Mouse (Mus musculus) duodenum, adult 2 months (tissue): ENCODE data around the gene Ifna1. TPM values are rescaled to one million over a fixed set of nuclear protein-coding genes. Genes with fewer than 3 reads are reported as not detected.

Experiments
- polyA plus RNA-seq: library from polyadenylated mRNA; depleted of rRNA; stranded (reverse); fragments of >200 nt; gene quantifications from 2 replicates; pipeline ENCODE4 v1.2.3, GENCODE M21; 2012; ENCODE audit warnings: low replicate concordance; rRNA removed

Gene Ifna1
- polyA plus RNA-seq: not detected in 2 replicates

DNA sequence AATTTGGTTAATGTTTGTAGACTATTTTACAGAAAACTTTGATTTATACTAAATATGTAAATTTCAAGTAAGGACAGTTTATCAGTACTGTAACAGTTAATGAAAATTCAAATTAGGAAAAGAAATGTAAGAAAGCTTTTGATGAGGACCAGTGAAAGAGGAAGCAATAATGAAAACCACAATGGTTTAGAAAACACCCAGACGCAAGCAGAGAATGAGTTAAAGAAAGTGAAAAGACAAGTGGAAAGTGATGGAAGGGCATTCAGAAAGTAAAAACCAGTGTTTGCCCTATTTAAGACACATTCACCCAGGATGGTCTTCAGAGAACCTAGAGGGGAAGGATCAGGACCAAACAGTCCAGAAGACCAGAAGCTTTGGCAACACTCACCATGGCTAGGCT is at the start of gene Ifna1:
Gene Ifna1 (plus strand): TSS at position 390 of the 400 bp plus-strand sequence.

DNA sequence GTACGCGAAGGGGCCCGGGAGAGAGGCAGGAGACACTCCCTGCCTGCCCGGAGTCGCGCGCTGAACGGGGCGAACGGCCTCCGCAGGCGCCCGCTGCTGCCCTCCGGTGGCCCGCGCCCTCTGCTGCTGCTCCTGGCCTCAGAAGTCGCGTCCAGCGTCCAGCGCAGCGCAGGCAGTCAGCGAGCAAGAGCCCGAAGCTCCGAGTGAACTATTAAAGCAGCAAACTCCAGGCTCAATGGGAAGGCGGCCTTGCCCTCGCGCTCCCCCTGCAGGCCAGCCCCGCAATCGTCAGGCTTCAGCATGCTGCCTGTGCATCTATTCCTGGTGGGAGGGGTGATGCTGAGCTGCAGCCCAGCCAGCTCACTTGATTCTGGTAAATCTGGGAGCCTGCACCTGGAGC is 46.9 kb upstream of the Ifna1 start, which contains the start of gene Gm13287:
Gene Gm13287 (plus strand): TSS at position 301 of the 400 bp plus-strand sequence.

GRCm38 (mm10) chr4:88805231-88805630 is 44.7 kb upstream of the Ifna1 start, which contains the start of gene Gm13288:
TSS of gene Gm13288 (plus strand) at chr4:88805531.

DNA sequence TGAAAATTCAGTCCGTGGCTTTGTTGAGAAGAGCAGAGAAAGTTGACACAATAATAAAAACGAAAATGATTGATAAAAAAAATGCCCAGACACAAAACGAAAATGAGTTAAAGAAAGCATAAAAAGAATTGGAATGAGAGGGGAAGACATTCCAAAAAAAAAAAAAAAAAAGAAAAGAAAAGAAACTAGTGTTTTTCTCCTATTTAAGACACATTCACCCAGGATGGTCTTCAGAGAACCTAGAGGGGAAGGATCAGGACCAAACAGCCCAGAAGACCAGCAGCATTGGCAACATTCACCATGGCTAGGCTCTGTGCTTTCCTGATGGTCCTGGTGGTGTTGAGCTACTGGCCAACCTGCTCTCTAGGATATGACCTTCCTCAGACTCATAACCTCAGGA is 34.0 kb upstream of the Ifna1 start, which contains the start of gene Ifna7:
Gene Ifna7 (plus strand): TSS at position 301 of the 400 bp plus-strand sequence.

DNA sequence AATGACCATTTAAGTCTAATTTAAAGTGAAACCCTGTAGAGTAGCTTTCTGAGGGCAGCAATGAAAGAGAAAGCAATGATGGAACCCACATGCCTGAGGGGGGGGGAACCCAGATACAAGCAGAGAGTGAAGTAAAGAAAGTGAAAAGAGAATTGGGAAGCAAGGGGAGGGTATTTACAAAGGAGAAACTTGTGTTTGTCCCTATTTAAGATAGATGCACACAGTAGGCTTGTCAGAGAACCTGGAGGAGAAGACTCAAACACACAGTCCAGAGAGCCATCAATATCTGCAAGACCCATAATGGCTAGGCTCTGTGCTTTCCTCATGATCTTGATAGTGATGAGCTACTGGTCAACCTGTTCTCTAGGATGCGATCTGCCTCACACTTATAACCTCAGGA is 30.2 kb upstream of the Ifna1 start, which contains the start of gene Ifna11:
Gene Ifna11 (plus strand): TSS at position 301 of the 400 bp plus-strand sequence.

DNA sequence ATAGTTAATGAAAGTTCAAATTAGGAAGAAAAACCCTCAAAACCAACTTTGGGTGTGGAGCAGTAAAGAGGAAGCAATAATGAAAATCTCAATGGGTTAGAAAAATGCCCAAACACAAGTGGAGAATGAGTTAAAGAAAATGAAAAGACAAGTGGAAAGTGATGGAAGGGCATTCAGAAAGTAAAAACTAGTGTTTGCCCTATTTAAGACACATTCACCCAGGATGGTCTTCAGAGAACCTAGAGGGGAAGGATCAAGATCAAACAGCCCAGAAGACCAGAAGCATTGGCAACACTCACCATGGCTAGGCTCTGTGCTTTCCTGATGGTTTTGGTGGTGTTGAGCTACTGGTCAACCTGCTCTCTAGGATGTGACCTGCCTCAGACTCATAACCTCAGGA is 22.8 kb upstream of the Ifna1 start, which contains the start of gene Ifna6:
Gene Ifna6 (plus strand): TSS at position 301 of the 400 bp plus-strand sequence.

GRCm38 (mm10) chr4:88835225-88835624 is 14.7 kb upstream of the Ifna1 start, which contains the start of gene Ifna5:
TSS of gene Ifna5 (plus strand) at chr4:88835525.

DNA sequence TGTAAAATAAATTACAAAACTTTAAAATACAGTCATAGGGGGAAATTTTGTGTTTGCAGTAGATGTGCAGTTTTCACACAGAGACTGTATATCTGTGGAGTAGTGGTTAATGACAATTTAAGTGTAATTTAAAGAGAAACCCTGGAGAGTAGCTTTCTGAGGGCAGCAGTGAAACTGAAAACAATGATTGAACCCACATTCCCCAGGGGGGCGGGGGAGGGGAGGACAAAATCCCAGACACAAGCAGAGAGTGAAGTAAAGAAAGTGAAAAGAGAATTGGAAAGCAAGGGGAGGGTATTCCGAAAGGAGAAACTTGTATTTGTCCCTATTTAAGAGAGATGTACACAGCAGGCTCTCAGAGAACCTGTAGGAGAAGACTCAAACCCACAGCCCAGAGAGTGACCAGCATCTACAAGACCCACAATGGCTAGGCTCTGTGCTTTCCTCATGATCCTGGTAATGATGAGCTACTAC is 8.4 kb upstream of the Ifna1 start, which contains the start of gene Ifna4:
Gene Ifna4 (plus strand): TSS at position 424 of the 474 bp plus-strand sequence.

DNA sequence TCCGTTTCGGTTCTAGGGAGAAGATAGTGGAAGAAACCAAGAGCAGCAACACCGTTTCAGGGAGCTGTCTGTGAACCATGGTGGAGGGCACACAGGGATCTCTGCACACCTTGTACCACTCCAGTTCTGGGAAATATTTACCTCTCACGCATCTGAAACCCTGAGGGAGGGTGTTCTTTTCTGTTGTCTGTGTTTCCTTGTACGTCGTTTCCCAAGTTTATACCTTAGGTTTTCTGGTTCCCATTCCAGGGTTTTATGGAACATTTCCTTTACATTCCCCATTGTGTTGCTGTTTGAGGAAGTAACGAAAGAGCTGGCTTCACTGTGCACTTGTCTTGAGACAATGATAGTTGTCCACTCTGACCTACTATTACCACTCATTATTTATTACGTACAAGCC is 30.2 kb downstream of the Ifna1 start, which contains the start of gene Ifne:
Gene Ifne (minus strand): TSS at position 101 of the 400 bp plus-strand sequence.

Other genes starting within 250 kb of the Ifna1 start
- gene Ifna12, start 246.7 kb upstream of the Ifna1 start, polyA plus RNA-seq: not detected in 2 replicates
- gene C87499, start 215.7 kb upstream of the Ifna1 start, polyA plus RNA-seq: not detected in 2 replicates
- not detected in 2 replicates for gene Ifna13, start 205.6 kb upstream of the Ifna1 start, polyA plus RNA-seq
- gene Ifna16, start 173.2 kb upstream of the Ifna1 start, polyA plus RNA-seq: not detected in 2 replicates
- gene Ifna2, start 166.2 kb upstream of the Ifna1 start, polyA plus RNA-seq: not detected in 2 replicates
- gene Ifnab, start 158.7 kb upstream of the Ifna1 start, polyA plus RNA-seq: not detected in 2 replicates
- 0.11 and 0.27 TPM in 2 replicates for gene Gm26566, start 128.3 kb upstream of the Ifna1 start, polyA plus RNA-seq
- 5.4 and 7.9 TPM in 2 replicates for gene Klhl9, start 127.6 kb upstream of the Ifna1 start, polyA plus RNA-seq
- gene Gm13271, start 95.2 kb upstream of the Ifna1 start, polyA plus RNA-seq: not detected in 2 replicates
- gene Gm13283, start 90.0 kb upstream of the Ifna1 start, polyA plus RNA-seq: not detected in 2 replicates
- gene Gm13290, start 76.3 kb upstream of the Ifna1 start, polyA plus RNA-seq: not detected in 2 replicates
- not detected in 2 replicates for gene Gm13289, start 73.2 kb upstream of the Ifna1 start, polyA plus RNA-seq
- gene Gm13272, start 70.2 kb upstream of the Ifna1 start, polyA plus RNA-seq: not detected in 2 replicates
- gene Ifnz, start 68.0 kb upstream of the Ifna1 start, polyA plus RNA-seq: not detected in 2 replicates
- gene Gm13276, start 64.4 kb upstream of the Ifna1 start, polyA plus RNA-seq: not detected in 2 replicates
- not detected in 2 replicates for gene Gm13277, start 61.5 kb upstream of the Ifna1 start, polyA plus RNA-seq
- gene Gm13278, start 58.5 kb upstream of the Ifna1 start, polyA plus RNA-seq: not detected in 2 replicates
- not detected in 2 replicates for gene Gm13275, start 55.6 kb upstream of the Ifna1 start, polyA plus RNA-seq
- not detected in 2 replicates for gene Gm13279, start 52.7 kb upstream of the Ifna1 start, polyA plus RNA-seq
- not detected in 2 replicates for gene Gm13285, start 50.4 kb upstream of the Ifna1 start, polyA plus RNA-seq
- 0.49 TPM in 1 of 2 replicates, not detected in the other for gene Gm13287, start 46.8 kb upstream of the Ifna1 start, polyA plus RNA-seq
- gene Gm13288, start 44.6 kb upstream of the Ifna1 start, polyA plus RNA-seq: not detected in 2 replicates
- gene Ifna7, start 33.9 kb upstream of the Ifna1 start, polyA plus RNA-seq: not detected in 2 replicates
- gene Ifna11, start 30.1 kb upstream of the Ifna1 start, polyA plus RNA-seq: not detected in 2 replicates
- not detected in 2 replicates for gene Ifna6, start 22.7 kb upstream of the Ifna1 start, polyA plus RNA-seq
- gene Ifna5, start 14.6 kb upstream of the Ifna1 start, polyA plus RNA-seq: not detected in 2 replicates
- not detected in 2 replicates for gene Ifna4, start 8.2 kb upstream of the Ifna1 start, polyA plus RNA-seq
- gene Ifne, start 30.1 kb downstream of the Ifna1 start, polyA plus RNA-seq: 0.21 TPM in 1 of 2 replicates, not detected in the other